Mouse (Mus musculus): Measurements from ENCODE around the gene Clic1.

DNA sequence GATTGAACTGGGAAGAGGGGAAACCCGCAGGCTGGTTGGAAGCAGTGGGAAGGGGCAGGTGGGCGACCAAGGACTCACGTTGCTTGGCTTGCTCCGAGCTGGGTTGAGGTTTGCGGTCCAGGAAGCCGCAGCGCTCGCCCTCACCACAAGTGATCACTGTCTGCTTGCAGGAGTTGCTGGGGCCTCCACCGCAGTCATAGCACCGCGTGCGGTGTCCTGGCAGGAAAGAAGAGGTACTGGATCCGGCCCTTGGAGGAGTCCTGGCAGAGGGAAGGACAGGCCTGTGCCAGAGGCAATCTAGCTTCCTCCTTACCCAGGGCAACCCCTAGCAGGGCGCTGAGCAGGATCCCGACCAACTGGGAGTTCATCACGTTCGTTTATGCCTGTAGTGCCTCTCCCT is 24.3 kb downstream of the Clic1 start:
- TF ChIP-seq POLR2A (IDR thresholded peaks at IDR 0.05; ENCODE audit: low read depth, low read length) (no peak), CTCF (IDR thresholded peaks at IDR 0.05; ENCODE audit: borderline replicate concordance, insufficient read depth, low read length) (no peak)
